Mouse (Mus musculus) limb, embryonic 14.5 days (tissue): ENCODE results near the gene Nxpe3. TPM values are rescaled to one million over a fixed set of nuclear protein-coding genes. Genes with fewer than 3 reads are reported as not detected.
"Not testable (repeated sequence)": the region's sequence is repeated elsewhere in the genome, so short reads cannot be mapped to it uniquely, and the experiment has no call there.

ENCODE experiments used
- ATAC-seq: fragments of 200-750 bp; cut with Nextera tagmentation; 2 replicates; pipeline ENCODE4 v1.8.0; 2017; ENCODE audit warnings: low read depth, moderate number of reproducible peaks, moderate TSS enrichment; ENCODE audit not compliant: low FRiP score
- DNase-seq: peaks from one replicate; pipeline ENCODE4 v3.0.0-alpha.2; 2015; ENCODE audit warnings: low spot score
- H3K27ac ChIP-seq: fragments of 300-500 bp; sonication (generic); replicated peaks from 2 replicates; pipeline ENCODE4 v1.5.1; 2014; ENCODE audit warnings: low read depth, mild to moderate bottlenecking, low read length, moderate library complexity, mixed read lengths
- H3K27me3 ChIP-seq: fragments of 300-500 bp; sonication (generic); 2 replicates; pipeline ENCODE4 v1.6.1; 2014; ENCODE audit warnings: low read length, mixed read lengths; ENCODE audit not compliant: control insufficient read depth, insufficient read depth
- H3K36me3 ChIP-seq: fragments of 300-500 bp; sonication (generic); 2 replicates; pipeline ENCODE4 v1.6.1; 2014; ENCODE audit warnings: mild to moderate bottlenecking, low read length, moderate library complexity, mixed read lengths; ENCODE audit not compliant: control insufficient read depth, insufficient read depth
- H3K4me1 ChIP-seq: fragments of 300-500 bp; sonication (generic); 2 replicates; pipeline ENCODE4 v1.6.1; 2014; ENCODE audit warnings: antibody characterized with exemption, low read length, mixed read lengths; ENCODE audit not compliant: control insufficient read depth, insufficient read depth
- H3K4me2 ChIP-seq: fragments of 300-500 bp; sonication (generic); replicated peaks from 2 replicates; pipeline ENCODE4 v1.6.1; 2014; ENCODE audit warnings: low read depth, mild to moderate bottlenecking, low read length, moderate library complexity; ENCODE audit not compliant: severe bottlenecking
- H3K4me3 ChIP-seq: fragments of 300-500 bp; sonication (generic); replicated peaks from 2 replicates; pipeline ENCODE4 v1.5.1; 2014; ENCODE audit warnings: low read length
- H3K9ac ChIP-seq: fragments of 300-500 bp; sonication (generic); 2 replicates; pipeline ENCODE4 v1.6.1; 2014; ENCODE audit warnings: mild to moderate bottlenecking, low read depth, low read length, moderate library complexity; ENCODE audit not compliant: severe bottlenecking
- H3K9me3 ChIP-seq: fragments of 300-500 bp; sonication (generic); 2 replicates; pipeline ENCODE4 v1.6.1; 2016; ENCODE audit warnings: low read length; ENCODE audit not compliant: control insufficient read depth
- POLR2A ChIP-seq: fragments of 200-500 bp; IDR thresholded peaks from 2 replicates; pipeline ENCODE4 v1.8.0; 2012; ENCODE audit warnings: inconsistent platforms, mild to moderate bottlenecking, moderate library complexity, borderline replicate concordance; ENCODE audit not compliant: insufficient read depth, insufficient read length; ENCODE audit errors: extremely low read depth
- WGBS: fragments of 180-500 bp; shearing (Covaris S2); extraction: QIAGEN DNeasy Blood & Tissue Kit; methylation state at CpG from one replicate; pipeline ENCODE4 v1.1.7; 2014; 5-methylcytosine and 5-hydroxymethylcytosine counted together
- polyA plus RNA-seq, 2 experiments: library from polyadenylated mRNA; depleted of rRNA in 1 of 2; stranded (reverse) in 1 of 2; unstranded in 1 of 2; fragments of >200 nt; fragmentation: Nextera tagmentation in 1 of 2; extraction: Ambion mirVana in 1 of 2; gene quantifications; 2 replicates each; pipeline versions ENCODE4 v1.2.1 to v1.2.3; 2012 to 2014

The Nxpe3 gene
- polyA plus RNA-seq, 2 experiments = 0.55 to 1.2 TPM

- H3K4me2 ChIP-seq = no peak overlapping the region
- 63% methylated on average over 4 of the region's 4 CpGs for WGBS
- H3K36me3 ChIP-seq = no peaks in the 10 kb centered on the region
- H3K4me1 ChIP-seq = no peaks in the 10 kb centered on the region
- DNase-seq = no peak
- TF ChIP-seq POLR2A = no peak
- H3K9ac ChIP-seq = no peak overlapping the region
- ATAC-seq = no peak
- H3K9me3 ChIP-seq = no peaks in the 10 kb centered on the region
- no peaks in the 10 kb centered on the region for H3K27me3 ChIP-seq
- H3K4me3 ChIP-seq = no peak overlapping the region
- H3K27ac ChIP-seq = no peak overlapping the region
These were observed 31.3 kb downstream of the Nxpe3 start for GRCm38 (mm10) chr16:55863832-55864231.

DNA sequence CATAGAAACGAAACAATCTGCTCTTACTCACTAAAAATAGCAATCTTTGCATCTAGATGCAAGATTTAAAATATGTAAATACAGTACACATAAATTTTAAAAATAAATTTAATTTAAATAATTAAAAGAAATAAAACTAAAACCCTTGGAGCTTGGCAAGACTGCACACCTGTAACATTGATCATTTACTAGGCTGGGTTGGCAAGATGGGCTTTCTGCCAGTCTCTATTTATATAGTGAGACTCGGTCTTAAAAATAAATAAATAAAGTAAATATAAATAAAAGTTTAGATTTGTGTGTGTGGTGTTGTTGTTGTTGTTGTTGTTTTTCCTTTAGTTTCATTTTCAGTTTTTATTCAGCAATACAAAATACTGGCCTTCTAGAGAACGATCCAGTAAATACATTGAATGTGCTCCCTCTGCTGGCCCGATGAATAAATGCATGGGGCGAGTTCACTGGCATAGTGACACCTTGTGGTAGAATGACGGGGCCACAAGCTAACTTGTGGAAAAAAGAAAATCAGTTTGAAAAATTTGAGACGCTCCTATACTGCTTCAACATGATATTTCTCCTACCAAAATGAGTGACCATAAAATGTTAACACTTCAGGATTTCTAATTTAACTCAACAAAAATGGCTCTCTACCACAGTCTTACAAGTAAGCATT is 31.8 kb downstream of the Nxpe3 start:
- Histone ChIP-seq H3K9me3 (no peaks in the 10 kb centered on the region), H3K4me2 (no peak overlapping the region), H3K9ac (no peak overlapping the region), H3K4me3 (no peak overlapping the region), H3K27me3 (no peaks in the 10 kb centered on the region), H3K36me3 (no peaks in the 10 kb centered on the region), H3K4me1 (no peaks in the 10 kb centered on the region), H3K27ac (no peak overlapping the region)
- 26% methylated on average over 7 of the region's 7 CpGs for WGBS
- no peak for TF ChIP-seq POLR2A
- DNase-seq (peak; percentile 83), ATAC-seq (peak; percentile 67; the same call in 1 of the 2 replicates)

DNA sequence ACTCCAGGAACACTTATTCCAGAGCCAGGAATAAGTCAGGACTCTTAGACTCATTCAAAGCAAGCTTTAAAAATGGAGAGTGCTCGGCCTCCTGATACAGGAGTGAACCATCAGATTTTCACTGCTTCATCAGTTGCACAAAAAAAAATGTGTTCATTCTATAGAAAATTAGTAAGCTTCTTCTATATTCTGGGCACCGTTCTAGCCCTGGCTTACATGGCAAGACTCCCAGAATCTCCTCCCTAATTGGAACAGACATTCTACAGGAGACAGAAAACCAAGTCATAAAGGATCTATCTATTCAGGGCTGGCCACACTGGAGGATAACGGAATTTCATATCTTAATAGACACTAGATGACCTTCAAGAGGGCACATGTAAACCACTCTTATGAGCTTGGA is 34.0 kb downstream of the Nxpe3 start:
- DNase-seq (no peak), ATAC-seq (no peak)
- Histone ChIP-seq H3K9ac (no peak overlapping the region), H3K27ac (no peak overlapping the region), H3K4me1 (no peaks in the 10 kb centered on the region), H3K4me3 (no peak overlapping the region), H3K4me2 (no peak overlapping the region), H3K36me3 (no peaks in the 10 kb centered on the region), H3K27me3 (no peaks in the 10 kb centered on the region), H3K9me3 (no peaks in the 10 kb centered on the region)
- TF ChIP-seq POLR2A = no peak
- WGBS = 83% methylated on average over 3 of the region's 3 CpGs

GRCm38 (mm10) chr16:55859421-55859820 is 35.7 kb downstream of the Nxpe3 start:
- H3K4me2 ChIP-seq, DNase-seq, H3K4me3 ChIP-seq, H3K4me1 ChIP-seq, ATAC-seq, H3K27ac ChIP-seq, H3K27me3 ChIP-seq, H3K36me3 ChIP-seq, H3K9ac ChIP-seq, H3K9me3 ChIP-seq: not testable (repeated sequence)
- 94% methylated on average over 4 of the region's 4 CpGs for WGBS

DNA sequence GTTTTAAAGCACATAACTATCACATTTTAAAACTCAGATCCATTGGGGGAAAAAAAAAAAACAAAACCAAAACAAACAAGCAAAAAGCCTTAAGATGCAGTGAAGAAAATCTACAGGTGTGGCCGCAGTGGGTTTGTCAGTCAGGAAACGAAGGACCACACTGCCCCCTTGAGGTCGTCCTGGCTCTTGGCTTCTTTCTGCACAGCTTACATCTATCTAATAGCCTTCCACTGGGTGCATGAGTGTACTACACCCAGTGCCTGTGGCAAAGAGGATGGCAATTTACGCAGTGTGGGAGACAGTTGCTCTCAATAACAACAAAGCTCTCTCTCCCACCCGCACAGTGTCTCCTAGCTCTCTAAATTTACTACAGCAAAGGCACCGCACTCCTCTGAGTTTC is 36.6 kb downstream of the Nxpe3 start:
- Histone ChIP-seq H3K27ac (no peak overlapping the region), H3K9me3 (no peaks in the 10 kb centered on the region), H3K9ac (no peak overlapping the region), H3K4me3 (no peak overlapping the region), H3K4me2 (no peak overlapping the region), H3K27me3 (no peaks in the 10 kb centered on the region), H3K36me3 (no peaks in the 10 kb centered on the region), H3K4me1 (no peaks in the 10 kb centered on the region)
- TF ChIP-seq POLR2A = no peak
- ATAC-seq = no peak
- WGBS = 66% methylated on average over 6 of the region's 6 CpGs
- peak; percentile 58 for DNase-seq
